Mouse (Mus musculus): Measurements from ENCODE around the gene Hist1h2bm. TPM values are rescaled to one million over a fixed set of nuclear protein-coding genes. Genes with fewer than 3 reads are reported as not detected.
"Not testable (repeated sequence)": the region's sequence is repeated elsewhere in the genome, so short reads cannot be mapped to it uniquely, and the experiment has no call there.

Gene Hist1h2bm
- polyA plus RNA-seq, 1 experiment, result 7.1 TPM

GRCm38 (mm10) chr13:21752356-21752755 is 30.5 kb downstream of the Hist1h2bm start:
- Histone ChIP-seq H3K36me3 (ENCODE audit: control insufficient read depth, insufficient read depth, low read length) (no peaks in the 10 kb centered on the region), H3K27me3 (ENCODE audit: control insufficient read depth, insufficient read depth, low read length) (no peaks in the 10 kb centered on the region), H3K4me1 (ENCODE audit: control insufficient read depth, insufficient read depth, insufficient read length, low read length) (peaks cover 2% of the 10 kb centered on the region; the same call in 1 of the 2 replicates), H3K4me3 (ENCODE audit: low read depth, low read length) (no peak overlapping the region), H3K27ac (ENCODE audit: insufficient read depth, low read depth, low read length) (no peak overlapping the region)
- TF ChIP-seq CTCF (IDR thresholded peaks at IDR 0.05; ENCODE audit: extremely low read depth, insufficient read length, insufficient replicate concordance, low read depth, low read length) (no peak), POLR2A (IDR thresholded peaks at IDR 0.05; ENCODE audit: low read depth, low read length) (no peak)
- WGBS, result 43% methylated on average over 3 of the region's 3 CpGs

- Histone ChIP-seq H3K4me3 (ENCODE audit: low read depth, low read length) (peak overlapping the region; percentile 61), H3K36me3 (ENCODE audit: control insufficient read depth, insufficient read depth, low read length) (no peaks in the 10 kb centered on the region), H3K27me3 (ENCODE audit: control insufficient read depth, insufficient read depth, low read length) (no peaks in the 10 kb centered on the region), H3K27ac (ENCODE audit: insufficient read depth, low read depth, low read length) (peak overlapping the region; percentile 72), H3K4me1 (ENCODE audit: control insufficient read depth, insufficient read depth, insufficient read length, low read length) (no peaks in the 10 kb centered on the region; the same call in 1 of the 2 replicates)
- TF ChIP-seq CTCF (IDR thresholded peaks at IDR 0.05; ENCODE audit: extremely low read depth, insufficient read length, insufficient replicate concordance, low read depth, low read length), result no peak
- TF ChIP-seq POLR2A (IDR thresholded peaks at IDR 0.05; ENCODE audit: low read depth, low read length), result no peak
- 5% methylated on average over 10 of the region's 10 CpGs for WGBS
Observed at GRCm38 (mm10) chr13:21753051-21753523, 31.2 kb downstream of the Hist1h2bm start.

- peak within 1 kb of the TSS; percentile 70 for H3K4me3 ChIP-seq (ENCODE audit: low read depth, low read length)
- not testable (repeated sequence) for H3K27me3 ChIP-seq (ENCODE audit: control insufficient read depth, insufficient read depth, low read length); H3K36me3 ChIP-seq (ENCODE audit: control insufficient read depth, insufficient read depth, low read length); H3K4me1 ChIP-seq (ENCODE audit: control insufficient read depth, insufficient read depth, insufficient read length, low read length)
- peak; percentile 67 for TF ChIP-seq POLR2A (IDR thresholded peaks at IDR 0.05; ENCODE audit: low read depth, low read length)
- peak within 1 kb of the TSS; percentile 80 for H3K27ac ChIP-seq (ENCODE audit: insufficient read depth, low read depth, low read length)
- WGBS, result under 1% methylated on average over 48 of the region's 50 CpGs
Observed at GRCm38 (mm10) chr13:21753524-21754285, 31.9 kb downstream of the Hist1h2bm start, which contains the start of the genes Hist1h2ak and Hist1h2bn. TSS of gene Hist1h2ak (minus strand) at chr13:21753827. TSS of gene Hist1h2bn (plus strand) at chr13:21754123.

GRCm38 (mm10) chr13:21754294-21755001 is 32.6 kb downstream of the Hist1h2bm start:
- under 1% methylated on average over 25 of the region's 26 CpGs for WGBS
- Histone ChIP-seq H3K27ac (ENCODE audit: insufficient read depth, low read depth, low read length) (peak overlapping the region; percentile 80), H3K4me3 (ENCODE audit: low read depth, low read length) (peak overlapping the region; percentile 70)
- not testable (repeated sequence) for H3K36me3 ChIP-seq (ENCODE audit: control insufficient read depth, insufficient read depth, low read length); H3K27me3 ChIP-seq (ENCODE audit: control insufficient read depth, insufficient read depth, low read length); H3K4me1 ChIP-seq (ENCODE audit: control insufficient read depth, insufficient read depth, insufficient read length, low read length)

GRCm38 (mm10) chr13:21755707-21756106 is 33.9 kb downstream of the Hist1h2bm start:
- H3K4me1 ChIP-seq (ENCODE audit: control insufficient read depth, insufficient read depth, insufficient read length, low read length), result peaks cover 3% of the 10 kb centered on the region; the same call in 1 of the 2 replicates
- WGBS, result 67% methylated on average over 1 of the region's 1 CpGs
- H3K27me3 ChIP-seq (ENCODE audit: control insufficient read depth, insufficient read depth, low read length), result no peaks in the 10 kb centered on the region
- TF ChIP-seq CTCF (IDR thresholded peaks at IDR 0.05; ENCODE audit: extremely low read depth, insufficient read length, insufficient replicate concordance, low read depth, low read length) (no peak), POLR2A (IDR thresholded peaks at IDR 0.05; ENCODE audit: low read depth, low read length) (no peak)
- no peak overlapping the region for H3K4me3 ChIP-seq (ENCODE audit: low read depth, low read length)
- H3K27ac ChIP-seq (ENCODE audit: insufficient read depth, low read depth, low read length), result no peak overlapping the region
- no peaks in the 10 kb centered on the region for H3K36me3 ChIP-seq (ENCODE audit: control insufficient read depth, insufficient read depth, low read length)

Other genes starting within 250 kb of the Hist1h2bm start
- gene Zkscan4, start 243.1 kb upstream of the Hist1h2bm start, polyA plus RNA-seq (2012; rRNA removed), result 0.06 and 0.16 TPM in 2 replicates
- gene Gm10065, start 242.6 kb upstream of the Hist1h2bm start, polyA plus RNA-seq (2012; rRNA removed), result not detected in 2 replicates
- gene AK157302, start 226.8 kb upstream of the Hist1h2bm start, polyA plus RNA-seq (2012; rRNA removed), result 0.08 TPM in 1 of 2 replicates, not detected in the other
- gene Gm11273, start 220.6 kb upstream of the Hist1h2bm start, polyA plus RNA-seq (2012; rRNA removed), result 11.1 and 22.1 TPM in 2 replicates
- gene Zkscan8, start 190.9 kb upstream of the Hist1h2bm start, polyA plus RNA-seq (2012; rRNA removed), result 0.66 and 0.79 TPM in 2 replicates
- gene Olfr1366, start 179.2 kb upstream of the Hist1h2bm start, polyA plus RNA-seq (2012; rRNA removed), result not detected in 2 replicates
- not detected in 2 replicates for gene Olfr1535, start 162.2 kb upstream of the Hist1h2bm start, polyA plus RNA-seq (2012; rRNA removed)
- gene Olfr1364, start 140.3 kb upstream of the Hist1h2bm start, polyA plus RNA-seq (2012; rRNA removed), result not detected in 2 replicates
- gene Olfr1362, start 108.0 kb upstream of the Hist1h2bm start, polyA plus RNA-seq (2012; rRNA removed), result not detected in 2 replicates
- not detected in 2 replicates for gene Olfr11, start 79.5 kb upstream of the Hist1h2bm start, polyA plus RNA-seq (2012; rRNA removed)
- not detected in 2 replicates for gene Olfr1361, start 58.7 kb upstream of the Hist1h2bm start, polyA plus RNA-seq (2012; rRNA removed)
- gene Olfr1360, start 44.6 kb upstream of the Hist1h2bm start, polyA plus RNA-seq (2012; rRNA removed), result not detected in 2 replicates
- not detected in 2 replicates for gene Olfr1359, start 23.9 kb upstream of the Hist1h2bm start, polyA plus RNA-seq (2012; rRNA removed)
- gene Hist1h2bl, start 5.9 kb upstream of the Hist1h2bm start, polyA plus RNA-seq (2012; rRNA removed), result 10.7 and 15.7 TPM in 2 replicates
- gene Hist1h2ai, start 5.6 kb upstream of the Hist1h2bm start, polyA plus RNA-seq (2012; rRNA removed), result 66.1 and 104 TPM in 2 replicates
- gene Hist1h3h, start 4.4 kb upstream of the Hist1h2bm start, polyA plus RNA-seq (2012; rRNA removed), result 79.4 and 100 TPM in 2 replicates
- 6.4 and 6.5 TPM in 2 replicates for gene Hist1h4j, start 13.0 kb downstream of the Hist1h2bm start, polyA plus RNA-seq (2012; rRNA removed)
- 35.5 and 55.4 TPM in 2 replicates for gene Hist1h4k, start 28.5 kb downstream of the Hist1h2bm start, polyA plus RNA-seq (2012; rRNA removed)
- 40.0 and 60.2 TPM in 2 replicates for gene Hist1h2ak, start 31.8 kb downstream of the Hist1h2bm start, polyA plus RNA-seq (2012; rRNA removed)
- gene Hist1h2bn, start 32.1 kb downstream of the Hist1h2bm start, polyA plus RNA-seq (2012; rRNA removed), result 13.6 and 21.8 TPM in 2 replicates
- 2.0 and 2.6 TPM in 2 replicates for gene Hist1h1b, start 58.6 kb downstream of the Hist1h2bm start, polyA plus RNA-seq (2012; rRNA removed)
- 57.4 and 74.0 TPM in 2 replicates for gene Hist1h3i, start 61.3 kb downstream of the Hist1h2bm start, polyA plus RNA-seq (2012; rRNA removed)
- gene Hist1h2an, start 65.2 kb downstream of the Hist1h2bm start, polyA plus RNA-seq (2012; rRNA removed), result 33.8 and 67.8 TPM in 2 replicates
- gene Hist1h2bp, start 65.4 kb downstream of the Hist1h2bm start, polyA plus RNA-seq (2012; rRNA removed), result 2.7 and 8.3 TPM in 2 replicates
- gene Hist1h2bq, start 88.2 kb downstream of the Hist1h2bm start, polyA plus RNA-seq (2012; rRNA removed), result 31.1 and 32.0 TPM in 2 replicates
- gene Hist1h2ao, start 88.4 kb downstream of the Hist1h2bm start, polyA plus RNA-seq (2012; rRNA removed), result not detected in 2 replicates
- gene Hist1h4m, start 89.7 kb downstream of the Hist1h2bm start, polyA plus RNA-seq (2012; rRNA removed), result 16.0 TPM in 1 of 2 replicates, not detected in the other
- 30.7 and 41.0 TPM in 2 replicates for gene Hist1h4n, start 110.2 kb downstream of the Hist1h2bm start, polyA plus RNA-seq (2012; rRNA removed)
- gene Hist1h2ap, start 111.5 kb downstream of the Hist1h2bm start, polyA plus RNA-seq (2012; rRNA removed), result 1,042 and 2,404 TPM in 2 replicates
- gene Hist1h2br, start 111.7 kb downstream of the Hist1h2bm start, polyA plus RNA-seq (2012; rRNA removed), result 27.4 and 35.4 TPM in 2 replicates
- gene Zfp184, start 223.1 kb downstream of the Hist1h2bm start, polyA plus RNA-seq (2012; rRNA removed), result 0.13 and 0.23 TPM in 2 replicates

Data from small intestine, adult 2 months (tissue).